In the genomic region with DNA sequence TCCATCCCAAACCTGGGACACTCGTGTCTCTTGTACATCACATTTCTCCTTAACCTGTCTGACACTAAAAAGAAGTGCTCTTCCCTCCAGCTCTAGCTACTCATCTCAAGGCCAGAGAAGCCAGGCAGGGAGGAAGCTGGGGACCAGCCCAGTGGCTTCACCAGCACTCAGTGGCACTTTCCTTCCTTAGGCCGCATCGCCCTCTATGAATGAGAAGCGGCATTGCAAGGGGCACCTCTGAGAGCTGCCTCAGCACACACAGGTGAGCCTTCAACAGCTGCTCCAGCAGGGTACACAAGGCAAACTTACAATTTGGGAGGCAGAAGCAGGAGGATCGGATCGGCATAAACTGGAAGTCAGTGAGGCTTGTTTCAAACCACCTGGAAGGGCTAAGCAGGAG, we compare ENCODE assay signal across 8 mouse cellular contexts.
A peak's percentile ranks its signal among the peaks of the same experiment; 100 is the strongest.
DNase-seq lines count a peak whose midpoint lies in the region.

No protein-coding gene starts in this region.

- DNase-seq in cerebellum, adult 11 months: peak; percentile 52
- no peak for DNase-seq in cerebellum, adult 11-12 months
- peak; percentile 55 for DNase-seq in ovary, adult 18-20 months (ENCODE audit: low spot score)
- DNase-seq in ovary, postnatal 10 days (ENCODE audit: low spot score): no peak
- DNase-seq in embryo, embryonic 10.5 days (ENCODE audit: low spot score): peak; percentile 57
- DNase-seq in kidney, adult 8-10 months: peak; percentile 68 to 85
- peak; percentile 79 to 87 for DNase-seq in lung, postnatal 4 days
- DNase-seq in testis, postnatal 10 days (ENCODE audit: low spot score): peak; percentile 73

Comparison
In these comparisons a context has a peak if more than half of its experiments do, and no peak if none do; other contexts are left out.
1. DNase-seq: peak in cerebellum, adult 11 months (single experiment), ovary, adult 18-20 months (single experiment), embryo, embryonic 10.5 days (single experiment), kidney, adult 8-10 months (2 of 2), lung, postnatal 4 days (2 of 2) and testis, postnatal 10 days (single experiment); none in cerebellum, adult 11-12 months (single experiment) and ovary, postnatal 10 days (single experiment).